Mouse (Mus musculus): ENCODE measurements around the gene Atrn.

- TF ChIP-seq CTCF (IDR thresholded peaks at IDR 0.05; ENCODE audit: low read depth) = no peak
- TF ChIP-seq EP300 (optimal IDR thresholded peaks at IDR 0.05) = no peak
Observed at GRCm38 (mm10) chr2:131036757-131037156, 130.5 kb downstream of the Atrn start.
